Mouse (Mus musculus): Measurements from ENCODE around the gene Olfr449.

GRCm38 (mm10) chr6:42784793-42785192 lies 49.4 kb upstream of the Olfr449 start, which contains the start of gene Olfr452:
- TF ChIP-seq CTCF (IDR thresholded peaks at IDR 0.05; ENCODE audit: extremely low read depth, insufficient read depth, low read length): no peak
- TF ChIP-seq POLR2A (IDR thresholded peaks at IDR 0.05; ENCODE audit: extremely low read depth, insufficient read depth, low read length): no peak
